ENCODE assay signal across 17 mouse cellular contexts in the genomic region with DNA sequence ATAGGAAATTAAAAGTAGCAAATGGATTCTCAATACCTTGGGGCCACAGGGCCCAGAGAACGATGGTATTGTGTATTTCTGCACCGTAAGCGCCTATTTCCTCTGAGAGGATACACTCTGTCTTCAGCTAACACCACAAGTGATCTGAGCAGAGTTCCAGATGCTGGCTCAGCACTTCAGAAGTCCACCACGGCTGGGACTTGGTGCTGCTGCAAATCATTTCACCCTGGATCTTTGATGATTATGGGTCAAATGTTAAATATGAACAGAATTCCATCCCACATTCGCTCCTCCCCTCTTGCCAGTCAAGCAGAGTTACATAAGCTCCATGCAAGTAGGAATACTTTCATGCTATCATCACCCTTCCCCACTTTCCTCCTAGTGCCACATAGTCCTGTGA.
"Had no signal": no experiment of that assay in that cellular context is flagged by ENCODE, and none has a peak within 500 bp of the region (broad histone marks: within the 10 kb centered on the region; RNA-seq: fewer than 3 reads in every experiment).

No protein-coding gene starts in this region.

- H3K27ac ChIP-seq: hindbrain, postnatal 0 days; left cerebral cortex, adult 2 months; liver, embryonic 13.5 days; midbrain, embryonic 10.5 days; midbrain, embryonic 13.5 days; neural tube, embryonic 13.5 days had no signal

- H3K36me3 ChIP-seq: liver, embryonic 13.5 days; midbrain, embryonic 10.5 days; midbrain, embryonic 13.5 days; neural tube, embryonic 13.5 days had no signal

- DNase-seq: layer of hippocampus, postnatal 36 days; liver, embryonic 13.5 days; lung, embryonic 14.5 days; lung, postnatal 36 days; thymus, adult 18-20 months; thymus, postnatal 4 days had no signal

- H3K27me3 ChIP-seq: liver, embryonic 13.5 days; megakaryocyte, embryonic 14.5 days; midbrain, embryonic 13.5 days; neural tube, embryonic 13.5 days had no signal

- H3K9me3 ChIP-seq: liver, embryonic 13.5 days; midbrain, embryonic 13.5 days had no signal

- ATAC-seq: hindbrain, postnatal 0 days; inflammation-experienced regulatory T-cells, adult 6 months; intestine, embryonic 16.5 days; lung, postnatal 0 days; midbrain, embryonic 13.5 days; midbrain, embryonic 16.5 days had no signal

- H3K4me3 ChIP-seq: left cerebral cortex, adult 2 months; liver, embryonic 13.5 days; megakaryocyte, embryonic 14.5 days; midbrain, embryonic 10.5 days; midbrain, embryonic 13.5 days; myocyte; neural tube, embryonic 13.5 days had no signal

- H3K4me1 ChIP-seq: liver, embryonic 13.5 days; megakaryocyte, embryonic 14.5 days; midbrain, embryonic 10.5 days; midbrain, embryonic 13.5 days; neural tube, embryonic 13.5 days had no signal

- H3K4me2 ChIP-seq: liver, embryonic 13.5 days; lung, embryonic 14.5 days; midbrain, embryonic 13.5 days; neural tube, embryonic 13.5 days had no signal

- H3K9ac ChIP-seq: liver, embryonic 13.5 days; lung, embryonic 14.5 days; midbrain, embryonic 13.5 days; neural tube, embryonic 13.5 days had no signal
